Mouse (Mus musculus): ENCODE measurements at regions not wholly inside any gene's neighbourhood (a gene's known extent, or its start where the extent isn't known, plus 50 kb on each side); places are given as distances from the start of the nearest gene placed in this dataset.
"Not testable (repeated sequence)": the region's sequence is repeated elsewhere in the genome, so short reads cannot be mapped to it uniquely, and the experiment has no call there.

- Histone ChIP-seq H3K4me3 (ENCODE audit: insufficient read depth, low read depth, low read length) (no peak overlapping the region), H3K27ac (ENCODE audit: insufficient read depth, low read depth, low read length) (no peak overlapping the region), H3K4me1 (ENCODE audit: control insufficient read depth, insufficient read depth, low read length) (peaks cover 3% of the 10 kb centered on the region; the same call in 1 of the 2 replicates)
- no peak for TF ChIP-seq POLR2A (IDR thresholded peaks at IDR 0.05; ENCODE audit: insufficient read depth, low read depth, low read length)
- WGBS = 48% methylated on average over 2 of the region's 2 CpGs
Measured at GRCm38 (mm10) chr13:111896279-111896678, 87.5 kb upstream of the Map3k1 start.

GRCm38 (mm10) chr13:111903361-111903760, 94.6 kb upstream of the Map3k1 start:
- TF ChIP-seq CTCF (IDR thresholded peaks at IDR 0.05; ENCODE audit: insufficient read depth, low read depth, low read length) (no peak), POLR2A (IDR thresholded peaks at IDR 0.05; ENCODE audit: insufficient read depth, low read depth, low read length) (no peak)
- no peak overlapping the region for H3K4me3 ChIP-seq (ENCODE audit: insufficient read depth, low read depth, low read length)
- H3K27ac ChIP-seq (ENCODE audit: insufficient read depth, low read depth, low read length) = no peak overlapping the region
- peaks cover 10% of the 10 kb centered on the region for H3K4me1 ChIP-seq (ENCODE audit: control insufficient read depth, insufficient read depth, low read length)
- 74% methylated on average over 2 of the region's 2 CpGs for WGBS

- no peak for TF ChIP-seq POLR2A (IDR thresholded peaks at IDR 0.05; ENCODE audit: insufficient read depth, low read depth, low read length)
- TF ChIP-seq CTCF (IDR thresholded peaks at IDR 0.05; ENCODE audit: insufficient read depth, low read depth, low read length) = no peak
Measured at GRCm38 (mm10) chr13:111903931-111904330, 95.1 kb upstream of the Map3k1 start.

GRCm38 (mm10) chr13:111904616-111905212, 95.9 kb upstream of the Map3k1 start:
- 9% methylated on average over 17 of the region's 17 CpGs for WGBS
- Histone ChIP-seq H3K4me1 (ENCODE audit: control insufficient read depth, insufficient read depth, low read length) (peaks cover 10% of the 10 kb centered on the region), H3K4me3 (ENCODE audit: insufficient read depth, low read depth, low read length) (peak overlapping the region; percentile 12; the same call in 1 of the 2 replicates), H3K27ac (ENCODE audit: insufficient read depth, low read depth, low read length) (peak overlapping the region; percentile 98)
- TF ChIP-seq POLR2A (IDR thresholded peaks at IDR 0.05; ENCODE audit: insufficient read depth, low read depth, low read length) (no peak), CTCF (IDR thresholded peaks at IDR 0.05; ENCODE audit: insufficient read depth, low read depth, low read length) (no peak)

More at GRCm38 (mm10) chr13:111903931-111904330, 95.1 kb upstream of the Map3k1 start:
- Histone ChIP-seq H3K4me1 (ENCODE audit: control insufficient read depth, insufficient read depth, low read length) (peaks cover 10% of the 10 kb centered on the region), H3K4me3 (ENCODE audit: insufficient read depth, low read depth, low read length) (no peak overlapping the region), H3K27ac (ENCODE audit: insufficient read depth, low read depth, low read length) (peak overlapping the region; percentile 54)
- WGBS = 61% methylated on average over 9 of the region's 9 CpGs

GRCm38 (mm10) chr13:111905213-111905701, 96.5 kb upstream of the Map3k1 start:
- H3K4me1 ChIP-seq (ENCODE audit: control insufficient read depth, insufficient read depth, low read length) = peaks cover 10% of the 10 kb centered on the region
- TF ChIP-seq POLR2A (IDR thresholded peaks at IDR 0.05; ENCODE audit: insufficient read depth, low read depth, low read length) = no peak
- TF ChIP-seq CTCF (IDR thresholded peaks at IDR 0.05; ENCODE audit: insufficient read depth, low read depth, low read length) = no peak
- WGBS = 10% methylated on average over 10 of the region's 10 CpGs
- peak overlapping the region; percentile 98 for H3K27ac ChIP-seq (ENCODE audit: insufficient read depth, low read depth, low read length)
- peak overlapping the region; percentile 12 for H3K4me3 ChIP-seq (ENCODE audit: insufficient read depth, low read depth, low read length)

DNA sequence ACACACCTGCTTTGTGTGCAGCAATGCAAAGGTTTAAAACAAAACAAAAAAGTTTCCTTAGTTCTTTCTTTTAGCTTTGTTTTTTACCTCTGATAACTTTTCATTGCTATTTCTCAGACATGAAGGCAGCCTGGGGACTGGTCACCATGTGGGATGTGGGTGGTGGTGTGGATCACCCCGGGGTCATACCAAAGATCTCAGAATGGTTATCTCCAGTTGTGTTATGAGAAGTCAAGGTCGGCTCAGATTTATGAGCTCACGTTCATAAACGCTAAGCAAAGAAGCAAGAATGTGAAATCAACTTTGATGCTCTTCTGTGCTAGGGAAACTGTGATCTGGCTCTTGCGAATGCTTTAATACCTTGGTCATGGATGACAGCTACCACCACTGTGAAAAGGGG, 102.3 kb upstream of the Map3k1 start:
- WGBS = 99% methylated on average over 5 of the region's 5 CpGs
- Histone ChIP-seq H3K27ac (ENCODE audit: insufficient read depth, low read depth, low read length) (no peak overlapping the region), H3K4me3 (ENCODE audit: insufficient read depth, low read depth, low read length) (no peak overlapping the region), H3K4me1 (ENCODE audit: control insufficient read depth, insufficient read depth, low read length) (peaks cover 5% of the 10 kb centered on the region)
- no peak for TF ChIP-seq CTCF (IDR thresholded peaks at IDR 0.05; ENCODE audit: insufficient read depth, low read depth, low read length)

- H3K4me3 ChIP-seq (ENCODE audit: insufficient read depth, low read depth, low read length) = no peak overlapping the region
- TF ChIP-seq POLR2A (IDR thresholded peaks at IDR 0.05; ENCODE audit: insufficient read depth, low read depth, low read length) = no peak
- TF ChIP-seq CTCF (IDR thresholded peaks at IDR 0.05; ENCODE audit: insufficient read depth, low read depth, low read length) = no peak
- H3K4me1 ChIP-seq (ENCODE audit: control insufficient read depth, insufficient read depth, low read length) = peaks cover 5% of the 10 kb centered on the region
- peak overlapping the region; percentile 63; the same call in 1 of the 2 replicates for H3K27ac ChIP-seq (ENCODE audit: insufficient read depth, low read depth, low read length)
- WGBS = 56% methylated on average over 11 of the region's 11 CpGs
Measured at GRCm38 (mm10) chr13:111911661-111912312, 103.0 kb upstream of the Map3k1 start.

GRCm38 (mm10) chr13:111914348-111914913, 105.6 kb upstream of the Map3k1 start:
- Histone ChIP-seq H3K27ac (ENCODE audit: insufficient read depth, low read depth, low read length) (no peak overlapping the region), H3K4me1 (ENCODE audit: control insufficient read depth, insufficient read depth, low read length) (peaks cover 5% of the 10 kb centered on the region), H3K4me3 (ENCODE audit: insufficient read depth, low read depth, low read length) (no peak overlapping the region)
- TF ChIP-seq POLR2A (IDR thresholded peaks at IDR 0.05; ENCODE audit: insufficient read depth, low read depth, low read length) (no peak), CTCF (IDR thresholded peaks at IDR 0.05; ENCODE audit: insufficient read depth, low read depth, low read length) (no peak)
- 66% methylated on average over 5 of the region's 5 CpGs for WGBS

- 91% methylated on average over 11 of the region's 11 CpGs for WGBS
- not testable (repeated sequence) for H3K4me3 ChIP-seq (ENCODE audit: insufficient read depth, low read depth, low read length); H3K27ac ChIP-seq (ENCODE audit: insufficient read depth, low read depth, low read length); H3K4me1 ChIP-seq (ENCODE audit: control insufficient read depth, insufficient read depth, low read length)
Measured at GRCm38 (mm10) chr13:111919417-111919816, 110.6 kb upstream of the Map3k1 start.

All from olfactory bulb, adult 2 months (tissue).